Mouse (Mus musculus): ENCODE data around the gene Birc2.

GRCm38 (mm10) chr9:7845216-7845895, 8.5 kb upstream of the Birc2 start:
- TF ChIP-seq CTCF (IDR thresholded peaks at IDR 0.05; ENCODE audit: low read depth) (no peak), EP300 (IDR thresholded peaks at IDR 0.05; ENCODE audit: low read depth) (no peak)

All from liver, postnatal 0 days (tissue).